Mouse (Mus musculus): ENCODE measurements around the gene Slc20a1.

DNA sequence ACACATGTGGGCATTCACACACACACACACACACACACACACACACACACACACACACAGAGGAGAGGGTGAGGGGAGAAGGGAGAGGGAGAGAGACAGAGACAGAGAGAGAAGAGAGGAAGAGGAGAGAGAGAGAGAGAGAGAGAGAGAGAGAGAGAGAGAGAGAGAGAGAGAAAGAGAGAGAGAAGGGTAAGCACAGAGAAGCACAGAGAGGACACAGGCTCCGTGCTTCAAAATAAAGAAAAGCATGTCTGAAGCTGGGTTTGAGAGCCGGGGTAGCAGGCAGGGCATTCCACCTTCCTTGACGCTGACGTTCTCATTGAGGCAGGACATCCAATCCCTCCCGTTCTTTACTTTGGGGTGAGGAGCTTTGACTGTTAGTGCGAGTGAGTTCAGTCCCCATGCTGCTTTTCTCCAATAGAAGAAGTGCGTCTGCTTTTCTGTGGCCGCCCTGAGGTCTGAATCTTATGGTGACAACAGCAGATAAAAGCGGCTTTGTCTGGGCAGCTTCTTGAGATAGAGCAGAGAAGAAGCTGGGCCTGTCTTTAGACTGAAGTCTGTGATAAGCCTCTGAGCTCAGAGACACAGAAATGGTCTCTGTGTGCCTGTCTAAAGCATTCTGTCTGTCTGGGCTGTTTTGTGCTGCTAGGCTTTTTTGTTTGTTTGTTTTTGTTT is 35.4 kb downstream of the Slc20a1 start:
- TF ChIP-seq CTCF (IDR thresholded peaks at IDR 0.05): no peak
- no peak for TF ChIP-seq EP300 (IDR thresholded peaks at IDR 0.05)
